Mouse (Mus musculus): ENCODE results near the gene Clec12a. TPM values are rescaled to one million over a fixed set of nuclear protein-coding genes. Genes with fewer than 3 reads are reported as not detected.
A peak's percentile ranks its signal among the peaks of the same experiment; 100 is the strongest.

Clec12a gene
- polyA plus RNA-seq, 1 experiment = not detected

DNA sequence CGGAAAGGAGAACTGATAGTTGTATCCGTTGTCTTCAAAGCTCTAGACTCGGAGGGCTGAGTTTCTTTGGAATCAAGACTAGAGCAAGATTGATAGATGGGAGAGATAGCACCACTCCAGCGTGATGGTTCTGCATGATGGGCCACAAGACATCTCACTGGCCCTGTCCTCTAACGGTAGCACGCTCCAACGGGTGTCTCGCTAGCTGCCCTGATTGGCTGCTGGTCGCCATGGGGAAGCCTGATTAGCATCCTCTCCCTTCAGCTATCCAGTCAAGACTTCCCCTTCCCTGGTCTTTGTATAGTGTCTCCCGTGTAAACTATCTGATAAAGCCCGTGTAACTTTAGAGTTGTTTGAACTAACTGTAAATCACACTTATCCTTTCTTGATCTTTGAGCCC, 10.9 kb upstream of the Clec12a start, which contains the start of gene 4922502D21Rik:
4922502D21Rik (minus strand) TSS at position 187 of the 400 bp plus-strand sequence.
- TF ChIP-seq SRF (IDR thresholded peaks at IDR 0.05; ENCODE audit: control insufficient read depth, insufficient read length, low read depth) (no peak), TCF12 (IDR thresholded peaks at IDR 0.05; ENCODE audit: insufficient read depth, poor library complexity, severe bottlenecking) (no peak), POLR2A (IDR thresholded peaks at IDR 0.05; ENCODE audit: insufficient read length, low read depth) (no peak)

GRCm38 (mm10) chr6:129333674-129334078, 8.8 kb upstream of the Clec12a start:
- no peak overlapping the region for H3K4me3 ChIP-seq
- no peak overlapping the region for H3K4me2 ChIP-seq (ENCODE audit: low read depth)
- no peak overlapping the region for H3ac ChIP-seq (ENCODE audit: control insufficient read depth, insufficient read length)
- no peaks in the 10 kb centered on the region for H3K27me3 ChIP-seq (ENCODE audit: control insufficient read depth, insufficient read depth, insufficient read length)
- H3K79me2 ChIP-seq (ENCODE audit: control insufficient read depth, insufficient read depth) = no peaks in the 10 kb centered on the region
- no peaks in the 10 kb centered on the region for H3K36me3 ChIP-seq (ENCODE audit: control insufficient read depth, insufficient read depth)
- no peak for TF ChIP-seq MYOD1 (IDR thresholded peaks at IDR 0.05; ENCODE audit: control insufficient read depth in 1 of 3, insufficient read length in 2 of 3, low read depth in 2 of 3)

More for the DNA sequence above, 10.9 kb upstream of the Clec12a start, which contains the start of gene 4922502D21Rik:
- Histone ChIP-seq H3ac (ENCODE audit: control insufficient read depth, insufficient read length) (no peak within 1 kb of the TSS), H3K4me3 (no peak within 1 kb of the TSS), H3K79me2 (ENCODE audit: control insufficient read depth, insufficient read depth) (no peaks in the 10 kb centered on the region), H3K36me3 (ENCODE audit: control insufficient read depth, insufficient read depth) (no peaks in the 10 kb centered on the region), H3K27me3 (ENCODE audit: control insufficient read depth, insufficient read depth, insufficient read length) (no peaks in the 10 kb centered on the region), H3K4me2 (ENCODE audit: low read depth) (no peak within 1 kb of the TSS)

GRCm38 (mm10) chr6:129337751-129338150, 4.7 kb upstream of the Clec12a start:
- TF ChIP-seq MYOG (IDR thresholded peaks at IDR 0.05; ENCODE audit: control insufficient read depth in 1 of 3, insufficient read depth in 1 of 3, insufficient read length in 2 of 3, low read depth in 2 of 3) (no peak), USF1 (IDR thresholded peaks at IDR 0.05; ENCODE audit: low read depth) (no peak), POLR2A (IDR thresholded peaks at IDR 0.05; ENCODE audit: insufficient read length, low read depth) (no peak), POLR2AphosphoS2 (IDR thresholded peaks at IDR 0.05; ENCODE audit: insufficient read length, low read depth) (no peak), E2F4 (IDR thresholded peaks at IDR 0.05; ENCODE audit: insufficient read depth) (no peak), CEBPB (IDR thresholded peaks at IDR 0.05; ENCODE audit: insufficient read depth, poor library complexity, severe bottlenecking) (no peak), MAX (IDR thresholded peaks at IDR 0.05; ENCODE audit: low read depth) (no peak), TCF12 (IDR thresholded peaks at IDR 0.05; ENCODE audit: insufficient read depth, poor library complexity, severe bottlenecking) (no peak), MYOD1 (IDR thresholded peaks at IDR 0.05; ENCODE audit: control insufficient read depth in 1 of 3, insufficient read length in 2 of 3, low read depth in 2 of 3) (no peak), SRF (IDR thresholded peaks at IDR 0.05; ENCODE audit: control insufficient read depth, insufficient read length, low read depth) (no peak), TCF3 (IDR thresholded peaks at IDR 0.05; ENCODE audit: insufficient read length, low read depth) (no peak), REST (IDR thresholded peaks at IDR 0.05; ENCODE audit: insufficient read depth, insufficient read length) (no peak)

DNA sequence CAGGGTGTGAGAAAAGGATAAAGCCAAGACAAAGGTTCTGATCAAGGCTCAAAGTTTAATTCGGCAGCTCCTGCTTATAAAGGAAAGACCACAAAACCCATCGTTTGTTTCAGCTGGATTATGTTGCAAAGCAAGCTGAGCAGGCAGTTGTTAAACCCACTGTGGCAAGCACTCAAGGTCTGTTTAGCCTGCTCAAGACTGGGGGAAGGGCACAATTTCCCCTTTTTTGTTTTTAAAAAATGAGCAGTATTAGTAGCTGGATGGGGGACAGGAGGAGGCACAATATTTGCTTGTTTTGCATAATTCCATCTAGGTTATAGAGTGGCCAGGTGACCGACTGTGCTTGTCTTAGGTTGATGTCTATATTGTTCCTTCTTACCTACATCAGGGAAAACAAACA, 1.9 kb downstream of the Clec12a start:
- TF ChIP-seq TCF12 (IDR thresholded peaks at IDR 0.05; ENCODE audit: insufficient read depth, poor library complexity, severe bottlenecking) = no peak
- TF ChIP-seq POLR2AphosphoS2 (IDR thresholded peaks at IDR 0.05; ENCODE audit: insufficient read length, low read depth) = no peak
- TF ChIP-seq REST (IDR thresholded peaks at IDR 0.05; ENCODE audit: insufficient read depth, insufficient read length) = no peak
- no peak for TF ChIP-seq SRF (IDR thresholded peaks at IDR 0.05; ENCODE audit: control insufficient read depth, insufficient read length, low read depth)
- TF ChIP-seq POLR2A (IDR thresholded peaks at IDR 0.05; ENCODE audit: insufficient read length, low read depth) = no peak
- TF ChIP-seq MAX (IDR thresholded peaks at IDR 0.05; ENCODE audit: low read depth) = no peak
- TF ChIP-seq MYOD1 (IDR thresholded peaks at IDR 0.05; ENCODE audit: control insufficient read depth in 1 of 3, insufficient read length in 2 of 3, low read depth in 2 of 3) = no peak
- TF ChIP-seq USF1 (IDR thresholded peaks at IDR 0.05; ENCODE audit: low read depth) = no peak
- TF ChIP-seq MYOG (IDR thresholded peaks at IDR 0.05; ENCODE audit: control insufficient read depth in 1 of 3, insufficient read depth in 1 of 3, insufficient read length in 2 of 3, low read depth in 2 of 3) = no peak
- no peak for TF ChIP-seq CEBPB (IDR thresholded peaks at IDR 0.05; ENCODE audit: insufficient read depth, poor library complexity, severe bottlenecking)
- no peak for TF ChIP-seq E2F4 (IDR thresholded peaks at IDR 0.05; ENCODE audit: insufficient read depth)
- no peak for TF ChIP-seq TCF3 (IDR thresholded peaks at IDR 0.05; ENCODE audit: insufficient read length, low read depth)
- Histone ChIP-seq H3ac (ENCODE audit: control insufficient read depth, insufficient read length) (no peak overlapping the region), H3K79me2 (ENCODE audit: control insufficient read depth, insufficient read depth) (no peaks in the 10 kb centered on the region), H3K4me3 (no peak overlapping the region), H3K4me2 (ENCODE audit: low read depth) (no peak overlapping the region), H3K27me3 (ENCODE audit: control insufficient read depth, insufficient read depth, insufficient read length) (no peaks in the 10 kb centered on the region), H3K36me3 (ENCODE audit: control insufficient read depth, insufficient read depth) (no peaks in the 10 kb centered on the region)

More at GRCm38 (mm10) chr6:129337751-129338150, 4.7 kb upstream of the Clec12a start:
- Histone ChIP-seq H3K36me3 (ENCODE audit: control insufficient read depth, insufficient read depth) (no peaks in the 10 kb centered on the region), H3K79me2 (ENCODE audit: control insufficient read depth, insufficient read depth) (no peaks in the 10 kb centered on the region), H3K4me2 (ENCODE audit: low read depth) (no peak overlapping the region), H3ac (ENCODE audit: control insufficient read depth, insufficient read length) (no peak overlapping the region), H3K4me3 (no peak overlapping the region), H3K27me3 (ENCODE audit: control insufficient read depth, insufficient read depth, insufficient read length) (no peaks in the 10 kb centered on the region)

DNA sequence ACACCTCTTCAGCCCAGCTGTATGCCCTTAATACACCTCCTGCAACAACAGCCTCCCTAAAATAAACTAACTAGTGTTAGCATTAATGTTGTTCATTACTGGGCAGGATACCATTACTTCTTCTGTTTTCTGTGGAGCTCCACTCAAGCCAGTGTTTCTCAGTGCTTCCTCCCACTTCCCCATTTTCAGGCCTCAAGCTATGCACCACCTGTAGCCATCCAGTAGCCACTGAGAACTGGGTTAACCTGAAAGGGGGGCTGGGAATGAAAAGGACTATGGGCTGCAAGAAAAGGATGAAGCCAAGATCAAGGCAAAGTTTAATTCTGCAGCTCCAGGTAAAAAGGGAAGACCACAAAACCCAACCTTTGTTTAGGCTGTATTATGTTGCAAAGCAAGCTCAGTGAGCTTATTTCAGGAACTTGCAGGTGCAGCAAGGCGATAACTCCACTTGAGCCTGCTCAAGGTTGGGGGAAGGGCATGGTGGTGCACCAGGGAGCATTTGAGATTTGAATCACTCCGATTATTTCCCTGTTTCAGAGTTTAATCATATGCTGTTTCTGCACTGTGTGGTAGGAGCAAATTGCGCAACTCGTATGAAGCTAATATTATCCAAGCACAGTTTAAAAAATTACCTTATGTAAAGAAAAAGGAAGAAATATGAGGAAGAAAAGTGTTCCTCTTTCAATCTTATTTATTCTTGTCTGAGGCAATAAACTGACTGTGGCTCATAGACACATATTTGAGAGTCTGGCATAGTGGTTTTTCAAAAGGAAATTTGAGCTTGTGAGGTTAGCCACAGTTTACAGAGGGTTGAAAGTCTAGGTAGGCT, 7.2 kb downstream of the Clec12a start:
- no peak overlapping the region for H3K4me3 ChIP-seq
- TF ChIP-seq CEBPB (IDR thresholded peaks at IDR 0.05; ENCODE audit: insufficient read depth, poor library complexity, severe bottlenecking) (peak; percentile 82), POLR2AphosphoS2 (IDR thresholded peaks at IDR 0.05; ENCODE audit: insufficient read length, low read depth) (no peak)

More for the DNA sequence above, 7.2 kb downstream of the Clec12a start:
- Histone ChIP-seq H3K36me3 (ENCODE audit: control insufficient read depth, insufficient read depth) (no peaks in the 10 kb centered on the region), H3K79me2 (ENCODE audit: control insufficient read depth, insufficient read depth) (no peaks in the 10 kb centered on the region), H3K4me2 (ENCODE audit: low read depth) (no peak overlapping the region), H3K27me3 (ENCODE audit: control insufficient read depth, insufficient read depth, insufficient read length) (no peaks in the 10 kb centered on the region), H3ac (ENCODE audit: control insufficient read depth, insufficient read length) (no peak overlapping the region)

Measured in myocyte (in vitro differentiated cells).